Mouse (Mus musculus): ENCODE measurements at regions not wholly inside any gene's neighbourhood (a gene's known extent, or its start where the extent isn't known, plus 50 kb on each side); places are given as distances from the start of the nearest gene placed in this dataset.
"Not testable (repeated sequence)": the region's sequence is repeated elsewhere in the genome, so short reads cannot be mapped to it uniquely, and the experiment has no call there.

GRCm38 (mm10) chr8:35125179-35125578, 640.4 kb upstream of the Gm19410 start:
- no peak for DNase-seq

GRCm38 (mm10) chr8:35132281-35132680, 633.3 kb upstream of the Gm19410 start:
- DNase-seq, result no peak

GRCm38 (mm10) chr8:35135630-35136029, 630.0 kb upstream of the Gm19410 start:
- no peak for DNase-seq

GRCm38 (mm10) chr8:35136643-35137042, 628.9 kb upstream of the Gm19410 start:
- no peak for DNase-seq

GRCm38 (mm10) chr8:35140775-35141174, 624.8 kb upstream of the Gm19410 start:
- no peak for DNase-seq

GRCm38 (mm10) chr8:35143018-35143656, 622.5 kb upstream of the Gm19410 start:
- DNase-seq, result no peak

GRCm38 (mm10) chr8:35143684-35144083, 621.9 kb upstream of the Gm19410 start:
- DNase-seq, result no peak

GRCm38 (mm10) chr8:35144401-35144800, 621.2 kb upstream of the Gm19410 start:
- peak; percentile 9 for DNase-seq

GRCm38 (mm10) chr8:35147481-35147880, 618.1 kb upstream of the Gm19410 start:
- no peak for DNase-seq

- DNase-seq, result no peak
Measured at GRCm38 (mm10) chr8:35147967-35148366, 617.6 kb upstream of the Gm19410 start.

GRCm38 (mm10) chr8:35152585-35152984, 613.0 kb upstream of the Gm19410 start:
- no peak for DNase-seq

- DNase-seq, result no peak
Measured at GRCm38 (mm10) chr8:35156272-35156671, 609.3 kb upstream of the Gm19410 start.

- DNase-seq, result no peak
Measured at GRCm38 (mm10) chr8:35157711-35158110, 607.9 kb upstream of the Gm19410 start.

- DNase-seq, result peak; percentile 61
Measured at GRCm38 (mm10) chr8:35159329-35159728, 606.3 kb upstream of the Gm19410 start.

GRCm38 (mm10) chr8:35160230-35160629, 605.4 kb upstream of the Gm19410 start:
- DNase-seq, result no peak

- DNase-seq, result not testable (repeated sequence)
Measured at GRCm38 (mm10) chr8:35162166-35162565, 603.4 kb upstream of the Gm19410 start.

GRCm38 (mm10) chr8:35166611-35167010, 599.0 kb upstream of the Gm19410 start:
- no peak for DNase-seq

GRCm38 (mm10) chr8:35171536-35172310, 593.9 kb upstream of the Gm19410 start:
- DNase-seq, result no peak

- DNase-seq, result no peak
Measured at GRCm38 (mm10) chr8:35177314-35177713, 588.3 kb upstream of the Gm19410 start.

GRCm38 (mm10) chr8:35180075-35180474, 585.5 kb upstream of the Gm19410 start:
- no peak for DNase-seq

GRCm38 (mm10) chr8:35182141-35182540, 583.4 kb upstream of the Gm19410 start:
- no peak for DNase-seq

- DNase-seq, result no peak
Measured at GRCm38 (mm10) chr8:35183423-35183822, 582.2 kb upstream of the Gm19410 start.

GRCm38 (mm10) chr8:35185165-35185564, 580.4 kb upstream of the Gm19410 start:
- DNase-seq, result no peak

- no peak for DNase-seq
Measured at GRCm38 (mm10) chr8:35188531-35188930, 577.1 kb upstream of the Gm19410 start.

GRCm38 (mm10) chr8:35189695-35190094, 575.9 kb upstream of the Gm19410 start:
- DNase-seq, result no peak
